Mouse (Mus musculus) neural tube, embryonic 13.5 days (tissue): ENCODE measurements around the gene Igsf6. TPM values are rescaled to one million over a fixed set of nuclear protein-coding genes. Genes with fewer than 3 reads are reported as not detected.

ENCODE experiments used
- ATAC-seq: fragments of 200-750 bp; cut with Nextera tagmentation; 2 replicates; pipeline ENCODE4 v1.8.0; 2017; ENCODE audit warnings: low read depth, mild to moderate bottlenecking, moderate TSS enrichment, moderate library complexity
- H3K27ac ChIP-seq: fragments of 300-500 bp; sonication (generic); replicated peaks from 2 replicates; pipeline ENCODE4 v1.5.1; 2015; ENCODE audit warnings: moderate library complexity, mild to moderate bottlenecking, inconsistent platforms
- H3K27me3 ChIP-seq: fragments of 300-500 bp; sonication (generic); 2 replicates; pipeline ENCODE4 v1.6.1; 2015; ENCODE audit warnings: mild to moderate bottlenecking, inconsistent platforms
- H3K36me3 ChIP-seq: fragments of 300-500 bp; sonication (generic); 2 replicates; pipeline ENCODE4 v1.6.1; 2015; ENCODE audit warnings: mild to moderate bottlenecking, inconsistent platforms
- H3K4me1 ChIP-seq: fragments of 300-500 bp; sonication (generic); replicated peaks from 2 replicates; pipeline ENCODE4 v1.6.1; 2015; ENCODE audit warnings: inconsistent platforms
- H3K4me2 ChIP-seq: fragments of 300-500 bp; sonication (generic); 2 replicates; pipeline ENCODE4 v1.6.1; 2015; ENCODE audit warnings: inconsistent platforms, mild to moderate bottlenecking, moderate library complexity
- H3K4me3 ChIP-seq: fragments of 300-500 bp; sonication (generic); 2 replicates; pipeline ENCODE4 v1.5.1; 2015; ENCODE audit warnings: mild to moderate bottlenecking, inconsistent platforms
- H3K9ac ChIP-seq: fragments of 300-500 bp; sonication (generic); 2 replicates; pipeline ENCODE4 v1.6.1; 2015; ENCODE audit warnings: moderate library complexity, mild to moderate bottlenecking, inconsistent platforms
- H3K9me3 ChIP-seq: fragments of 300-500 bp; sonication (generic); 2 replicates; pipeline ENCODE4 v1.6.1; 2016; ENCODE audit warnings: inconsistent platforms
- WGBS: fragments of 180-500 bp; shearing (Covaris S2); methylation state at CpG from one replicate; pipeline ENCODE4 v1.1.7; 2015; 5-methylcytosine and 5-hydroxymethylcytosine counted together
- polyA plus RNA-seq: library from polyadenylated mRNA; unstranded; fragments of >200 nt; fragmentation: Nextera tagmentation; extraction: Ambion mirVana; gene quantifications from 2 replicates; pipeline ENCODE4 v1.2.1, GENCODE M21; 2015

Igsf6 gene
- polyA plus RNA-seq, 1 experiment from 2014 or later, result 1.1 TPM

DNA sequence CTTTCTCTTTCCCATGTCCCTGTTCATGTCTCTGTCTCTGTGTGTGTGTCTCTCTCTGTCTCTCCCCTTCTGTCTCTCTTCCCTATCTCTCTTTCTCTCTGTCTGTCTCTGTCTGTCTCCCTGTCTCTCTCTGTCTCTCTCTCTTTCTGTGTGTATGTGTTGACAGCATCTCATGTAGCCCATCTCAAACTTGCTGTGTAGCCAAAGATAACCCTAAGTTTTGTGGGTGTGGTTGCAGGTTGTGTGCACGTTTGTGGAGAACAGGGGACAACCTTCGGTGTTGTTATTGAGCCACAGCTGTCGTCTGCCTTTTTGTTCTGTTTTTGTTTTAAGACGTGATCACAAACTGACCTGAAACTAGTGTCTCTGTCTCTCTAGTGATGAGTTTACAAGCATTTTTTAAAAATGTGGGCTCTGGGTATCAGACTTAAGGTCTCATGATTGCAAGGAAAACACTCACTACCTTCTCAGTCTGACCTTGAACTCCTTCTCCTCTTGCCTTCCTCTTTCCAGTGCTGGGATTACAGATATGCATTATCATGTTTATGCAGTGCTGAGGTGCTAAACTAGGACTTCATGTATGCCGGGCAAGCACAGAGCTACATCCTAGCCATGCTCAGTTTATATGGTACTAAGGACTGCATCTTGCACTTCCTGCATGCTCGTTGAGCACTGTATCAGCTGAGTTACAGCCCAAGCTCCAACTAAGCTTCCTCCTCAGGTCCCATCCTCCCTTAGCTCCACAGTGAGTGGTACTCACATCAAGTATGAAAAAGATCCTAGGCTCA lies 49.0 kb downstream of the Igsf6 start:
- 80% methylated on average over 6 of the region's 6 CpGs for WGBS
- ATAC-seq, result no peak
- no peaks in the 10 kb centered on the region for H3K9me3 ChIP-seq
- no peak overlapping the region for H3K4me2 ChIP-seq
- H3K4me3 ChIP-seq, result no peak overlapping the region
- no peaks in the 10 kb centered on the region for H3K36me3 ChIP-seq
- no peak overlapping the region for H3K27ac ChIP-seq
- H3K9ac ChIP-seq, result no peak overlapping the region
- H3K27me3 ChIP-seq, result peaks cover 8% of the 10 kb centered on the region
- H3K4me1 ChIP-seq, result no peaks in the 10 kb centered on the region

DNA sequence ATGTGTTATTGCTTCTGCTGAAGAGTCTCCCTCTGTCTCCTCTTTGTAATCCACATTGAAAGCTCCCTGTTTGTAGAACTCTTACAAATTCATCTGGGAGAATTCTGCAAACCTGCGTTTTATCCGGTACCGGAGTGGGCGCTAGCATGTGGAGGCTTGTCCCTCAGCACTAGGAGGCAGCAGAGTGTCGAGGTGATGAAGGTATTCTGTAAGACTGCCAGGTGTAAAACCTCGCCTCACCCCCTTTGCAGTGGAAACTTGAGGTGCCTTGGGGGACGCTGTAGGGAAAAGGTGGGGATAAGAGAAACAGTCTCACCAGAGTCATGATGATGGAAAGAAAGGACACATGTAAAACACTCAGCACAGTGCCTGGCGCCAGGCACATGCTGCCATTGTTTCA lies 54.1 kb downstream of the Igsf6 start:
- H3K9ac ChIP-seq, result no peak overlapping the region
- H3K27ac ChIP-seq, result no peak overlapping the region
- no peak for ATAC-seq
- H3K9me3 ChIP-seq, result no peaks in the 10 kb centered on the region
- no peak overlapping the region for H3K4me2 ChIP-seq
- no peaks in the 10 kb centered on the region for H3K4me1 ChIP-seq
- no peak overlapping the region for H3K4me3 ChIP-seq
- H3K36me3 ChIP-seq, result no peaks in the 10 kb centered on the region
- 43% methylated on average over 8 of the region's 8 CpGs for WGBS
- no peaks in the 10 kb centered on the region for H3K27me3 ChIP-seq

DNA sequence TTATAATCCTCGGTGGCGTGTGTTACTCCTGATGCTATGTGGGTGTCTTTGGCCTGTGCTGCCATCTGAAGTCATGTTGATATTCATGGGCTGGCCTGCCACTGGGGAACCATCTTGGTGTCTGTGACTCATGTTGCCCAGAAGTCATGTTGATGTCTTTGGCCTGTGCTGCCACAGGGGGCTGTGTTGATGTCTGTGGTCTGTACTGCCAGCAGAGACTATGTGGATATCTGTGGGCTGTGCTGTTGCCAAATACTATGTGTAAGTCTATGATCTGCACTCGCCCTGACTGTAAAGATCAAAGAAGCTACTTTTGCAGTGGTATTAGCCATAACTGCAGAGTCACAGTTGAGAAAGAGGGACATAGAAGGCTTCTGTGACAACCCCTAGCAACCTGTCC lies 55.6 kb downstream of the Igsf6 start:
- Histone ChIP-seq H3K27me3 (no peaks in the 10 kb centered on the region), H3K4me3 (no peak overlapping the region), H3K9me3 (no peaks in the 10 kb centered on the region), H3K27ac (no peak overlapping the region), H3K36me3 (no peaks in the 10 kb centered on the region), H3K9ac (no peak overlapping the region), H3K4me1 (no peaks in the 10 kb centered on the region), H3K4me2 (no peak overlapping the region)
- ATAC-seq, result no peak
- 96% methylated on average over 3 of the region's 3 CpGs for WGBS

DNA sequence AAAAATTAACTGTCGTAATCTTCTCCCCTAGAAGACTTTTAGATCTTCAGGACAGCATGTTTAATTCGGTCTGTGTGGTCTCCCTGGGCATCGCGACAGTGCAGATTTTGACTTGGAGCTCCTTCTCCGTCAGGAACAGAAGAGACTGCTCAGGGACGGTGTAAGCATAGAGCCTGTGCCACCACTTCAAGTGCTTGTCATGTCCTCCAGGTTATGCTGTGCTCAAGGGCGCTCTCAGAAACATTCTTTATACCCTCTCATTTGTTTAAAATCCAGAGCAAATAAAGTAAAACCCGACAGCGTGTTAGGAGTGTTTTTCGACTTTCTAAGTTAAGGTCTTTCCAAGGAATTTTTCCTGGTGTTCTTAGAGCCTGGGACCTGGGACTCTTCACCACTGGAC lies 59.9 kb downstream of the Igsf6 start:
- Histone ChIP-seq H3K4me3 (no peak overlapping the region), H3K9me3 (no peaks in the 10 kb centered on the region), H3K27me3 (no peaks in the 10 kb centered on the region), H3K4me1 (no peaks in the 10 kb centered on the region; the same call in 1 of the 2 replicates), H3K27ac (no peak overlapping the region), H3K36me3 (no peaks in the 10 kb centered on the region), H3K4me2 (no peak overlapping the region), H3K9ac (no peak overlapping the region)
- no peak for ATAC-seq
- 94% methylated on average over 10 of the region's 10 CpGs for WGBS

Other genes with a start within 250 kb of the Igsf6 start
- 29.2 and 34.1 TPM in 2 replicates for gene Eef2k, start 231.7 kb downstream of the Igsf6 start, polyA plus RNA-seq
- 21.4 and 24.7 TPM in 2 replicates for gene Polr3e, start 156.8 kb downstream of the Igsf6 start, polyA plus RNA-seq
- gene Cdr2, start 92.3 kb downstream of the Igsf6 start, polyA plus RNA-seq, result 15.2 and 16.0 TPM in 2 replicates
- 0.45 TPM in 1 of 2 replicates, not detected in the other for gene Mfsd13b, start 92.1 kb downstream of the Igsf6 start, polyA plus RNA-seq
- 190 and 205 TPM in 2 replicates for gene Mettl9, start 40.1 kb downstream of the Igsf6 start, polyA plus RNA-seq
- 0.11 and 0.18 TPM in 2 replicates for gene Otoa, start 7.1 kb upstream of the Igsf6 start, polyA plus RNA-seq